Mouse (Mus musculus): Measurements from ENCODE around the gene Ninj2. TPM values are rescaled to one million over a fixed set of nuclear protein-coding genes. Genes with fewer than 3 reads are reported as not detected.

The Ninj2 gene
- total RNA-seq, 1 experiment, result 1.2 TPM

GRCm38 (mm10) chr6:120222669-120223068 is 129.5 kb downstream of the Ninj2 start:
- TF ChIP-seq ZC3H11A (IDR thresholded peaks at IDR 0.05; ENCODE audit: borderline replicate concordance, low read depth, low read length) (peak; percentile 81), HCFC1 (IDR thresholded peaks at IDR 0.05; ENCODE audit: borderline replicate concordance, insufficient read depth, low read length) (no peak)
- peaks cover 21% of the 10 kb centered on the region; the same call in 1 of the 2 replicates for H3K36me3 ChIP-seq (ENCODE audit: control insufficient read depth, insufficient read depth, low read length, poor library complexity, severe bottlenecking)

DNA sequence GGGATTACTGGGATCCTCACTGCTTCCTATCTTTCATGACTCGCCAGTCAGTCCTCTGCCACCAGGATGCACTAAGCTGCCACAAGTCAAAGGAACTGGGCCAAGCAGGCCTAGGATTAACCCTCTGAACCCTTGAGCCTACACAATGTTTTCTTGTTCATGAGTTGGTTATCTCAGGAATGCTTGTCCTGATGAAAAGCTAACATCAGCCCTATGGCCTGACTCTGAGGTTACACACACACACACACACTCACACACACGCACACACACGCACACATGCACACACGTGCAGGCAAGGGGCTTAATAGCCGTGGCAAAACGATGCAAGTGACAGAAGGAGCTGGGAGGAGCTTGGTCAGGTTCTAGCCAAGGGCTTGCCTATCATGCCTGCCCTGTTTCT is 132.2 kb downstream of the Ninj2 start:
- no peak overlapping the region for H3K4me3 ChIP-seq (ENCODE audit: insufficient read depth in 1 of 2, low read depth in 1 of 2, low read length in 2 of 2, poor library complexity in 1 of 2, severe bottlenecking in 1 of 2)
- peaks cover 1 to 12% of the 10 kb centered on the region in 2 experiments; a peak in 1 of 4 replicates for H3K4me1 ChIP-seq (ENCODE audit: control insufficient read depth in 2 of 2, insufficient read depth in 2 of 2, low read length in 2 of 2, poor library complexity in 1 of 2)
- H3K9me3 ChIP-seq (ENCODE audit: control insufficient read depth, insufficient read depth, low read depth, low read length), result no peaks in the 10 kb centered on the region
- H3K36me3 ChIP-seq (ENCODE audit: control insufficient read depth, insufficient read depth, low read length, poor library complexity, severe bottlenecking), result peaks cover 18% of the 10 kb centered on the region; the same call in 1 of the 2 replicates
- no peak overlapping the region for H3K27ac ChIP-seq (ENCODE audit: insufficient read depth, low read depth, low read length, poor library complexity, severe bottlenecking)
- no peak for TF ChIP-seq ZC3H11A (IDR thresholded peaks at IDR 0.05; ENCODE audit: borderline replicate concordance, low read depth, low read length)
- TF ChIP-seq HCFC1 (IDR thresholded peaks at IDR 0.05; ENCODE audit: borderline replicate concordance, insufficient read depth, low read length), result no peak
- no peak for TF ChIP-seq MAFK (IDR thresholded peaks at IDR 0.05; ENCODE audit: insufficient read depth, low read depth, low read length)
- no peak for TF ChIP-seq CHD2 (IDR thresholded peaks at IDR 0.05; ENCODE audit: low read depth, low read length)
- no peak for TF ChIP-seq ZNF384 (IDR thresholded peaks at IDR 0.05; ENCODE audit: low read depth, low read length)
- H3K9ac ChIP-seq (ENCODE audit: insufficient read depth, low read depth, low read length, poor library complexity, severe bottlenecking), result no peak overlapping the region
- in situ Hi-C loops (cut with MboI; ENCODE audit: low sequenced_read_pairs in 2 of 2, unreplicated experiment in 2 of 2), result no loop called here
- no peak for DNase-seq (ENCODE audit: low read depth, low spot score)

More at GRCm38 (mm10) chr6:120222669-120223068, 129.5 kb downstream of the Ninj2 start:
- H3K27ac ChIP-seq (ENCODE audit: insufficient read depth, low read depth, low read length, poor library complexity, severe bottlenecking), result no peak overlapping the region
- H3K4me1 ChIP-seq (ENCODE audit: control insufficient read depth in 2 of 2, insufficient read depth in 2 of 2, low read length in 2 of 2, poor library complexity in 1 of 2), result peaks cover 0 to 9% of the 10 kb centered on the region in 2 experiments; a peak in 1 of 4 replicates
- no peak overlapping the region for H3K9ac ChIP-seq (ENCODE audit: insufficient read depth, low read depth, low read length, poor library complexity, severe bottlenecking)
- in situ Hi-C loops (cut with MboI; ENCODE audit: low sequenced_read_pairs in 2 of 2, unreplicated experiment in 2 of 2), result loop anchor here in 1 of 2 experiments (5.0 kb wide), 1 partner anchor 75 kb away; no protein-coding TSS in a partner anchor
- no peak overlapping the region for H3K4me3 ChIP-seq (ENCODE audit: insufficient read depth in 1 of 2, low read depth in 1 of 2, low read length in 2 of 2, poor library complexity in 1 of 2, severe bottlenecking in 1 of 2)
- H3K9me3 ChIP-seq (ENCODE audit: control insufficient read depth, insufficient read depth, low read depth, low read length), result no peaks in the 10 kb centered on the region
- DNase-seq (ENCODE audit: low read depth, low spot score), result peak; percentile 77

GRCm38 (mm10) chr6:120227068-120227467 is 133.9 kb downstream of the Ninj2 start:
- Histone ChIP-seq H3K4me1 (ENCODE audit: control insufficient read depth in 2 of 2, insufficient read depth in 2 of 2, low read length in 2 of 2, poor library complexity in 1 of 2) (peaks cover 5 to 19% of the 10 kb centered on the region in 2 experiments; a peak in 3 of 4 replicates), H3K9ac (ENCODE audit: insufficient read depth, low read depth, low read length, poor library complexity, severe bottlenecking) (no peak overlapping the region), H3K27ac (ENCODE audit: insufficient read depth, low read depth, low read length, poor library complexity, severe bottlenecking) (no peak overlapping the region), H3K36me3 (ENCODE audit: control insufficient read depth, insufficient read depth, low read length, poor library complexity, severe bottlenecking) (peaks cover 14% of the 10 kb centered on the region; the same call in 1 of the 2 replicates), H3K4me3 (ENCODE audit: insufficient read depth in 1 of 2, low read depth in 1 of 2, low read length in 2 of 2, poor library complexity in 1 of 2, severe bottlenecking in 1 of 2) (no peak overlapping the region), H3K9me3 (ENCODE audit: control insufficient read depth, insufficient read depth, low read depth, low read length) (no peaks in the 10 kb centered on the region)
- in situ Hi-C loops (cut with MboI; ENCODE audit: low sequenced_read_pairs in 2 of 2, unreplicated experiment in 2 of 2), result no loop called here
- no peak for TF ChIP-seq MAFK (IDR thresholded peaks at IDR 0.05; ENCODE audit: insufficient read depth, low read depth, low read length)
- TF ChIP-seq CHD2 (IDR thresholded peaks at IDR 0.05; ENCODE audit: low read depth, low read length), result no peak
- TF ChIP-seq ZNF384 (IDR thresholded peaks at IDR 0.05; ENCODE audit: low read depth, low read length), result no peak
- TF ChIP-seq HCFC1 (IDR thresholded peaks at IDR 0.05; ENCODE audit: borderline replicate concordance, insufficient read depth, low read length), result no peak
- no peak for TF ChIP-seq ZC3H11A (IDR thresholded peaks at IDR 0.05; ENCODE audit: borderline replicate concordance, low read depth, low read length)
- no peak for DNase-seq (ENCODE audit: low read depth, low spot score)

DNA sequence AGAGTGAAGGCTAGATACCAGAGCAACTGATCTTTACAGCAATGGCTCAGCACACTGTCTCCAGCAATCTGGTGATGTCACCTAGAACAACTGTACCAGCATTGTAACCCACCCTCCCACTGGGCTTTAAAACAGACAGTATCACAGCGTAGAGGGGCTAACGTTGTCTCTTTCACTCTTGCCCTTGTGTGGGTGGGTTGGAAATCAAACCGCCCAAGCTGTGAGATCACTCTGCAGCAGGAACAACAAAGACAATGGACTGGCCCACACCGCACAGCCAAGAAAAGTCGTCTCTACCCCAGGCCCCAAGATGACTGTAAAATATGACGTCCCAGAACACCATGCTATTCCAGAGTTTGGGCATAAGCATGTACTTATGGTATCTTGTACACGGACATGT is 136.7 kb downstream of the Ninj2 start:
- DNase-seq (ENCODE audit: low read depth, low spot score), result no peak
- Histone ChIP-seq H3K9me3 (ENCODE audit: control insufficient read depth, insufficient read depth, low read depth, low read length) (no peaks in the 10 kb centered on the region), H3K4me1 (ENCODE audit: control insufficient read depth in 2 of 2, insufficient read depth in 2 of 2, low read length in 2 of 2, poor library complexity in 1 of 2) (peaks cover 6 to 24% of the 10 kb centered on the region in 2 experiments; a peak in 3 of 4 replicates), H3K36me3 (ENCODE audit: control insufficient read depth, insufficient read depth, low read length, poor library complexity, severe bottlenecking) (peaks cover 8% of the 10 kb centered on the region; the same call in 1 of the 2 replicates), H3K4me3 (ENCODE audit: insufficient read depth in 1 of 2, low read depth in 1 of 2, low read length in 2 of 2, poor library complexity in 1 of 2, severe bottlenecking in 1 of 2) (no peak overlapping the region), H3K27ac (ENCODE audit: insufficient read depth, low read depth, low read length, poor library complexity, severe bottlenecking) (0 out of 2 replicates have a peak overlapping the region, but pooled peaks have one; percentile 6), H3K9ac (ENCODE audit: insufficient read depth, low read depth, low read length, poor library complexity, severe bottlenecking) (no peak overlapping the region)
- TF ChIP-seq HCFC1 (IDR thresholded peaks at IDR 0.05; ENCODE audit: borderline replicate concordance, insufficient read depth, low read length), result no peak
- in situ Hi-C loops (cut with MboI; ENCODE audit: low sequenced_read_pairs in 2 of 2, unreplicated experiment in 2 of 2), result no loop called here

DNA sequence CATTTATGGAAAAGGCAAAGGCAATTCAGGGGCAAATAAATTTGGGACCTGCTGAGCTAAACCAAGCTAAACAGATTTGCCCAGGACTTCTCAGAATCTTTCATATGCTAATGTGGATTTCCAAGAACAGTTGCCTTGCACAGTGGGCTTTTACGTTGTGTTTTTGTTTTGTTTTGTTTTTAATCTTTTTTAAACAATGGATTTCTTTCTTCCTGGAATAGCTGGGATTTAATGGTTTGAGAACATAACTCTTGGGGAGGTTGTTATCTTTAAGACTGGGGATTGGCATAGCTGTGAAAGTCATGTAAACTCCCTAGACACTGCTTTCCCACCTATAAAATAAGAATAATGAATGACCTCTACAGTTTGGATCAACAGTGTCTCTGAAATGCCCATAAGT is 137.3 kb downstream of the Ninj2 start:
- peaks cover 8% of the 10 kb centered on the region; the same call in 1 of the 2 replicates for H3K36me3 ChIP-seq (ENCODE audit: control insufficient read depth, insufficient read depth, low read length, poor library complexity, severe bottlenecking)
- H3K9ac ChIP-seq (ENCODE audit: insufficient read depth, low read depth, low read length, poor library complexity, severe bottlenecking), result no peak overlapping the region
- no peak overlapping the region for H3K4me3 ChIP-seq (ENCODE audit: insufficient read depth in 1 of 2, low read depth in 1 of 2, low read length in 2 of 2, poor library complexity in 1 of 2, severe bottlenecking in 1 of 2)
- in situ Hi-C loops (cut with MboI; ENCODE audit: low sequenced_read_pairs in 2 of 2, unreplicated experiment in 2 of 2), result no loop called here
- H3K9me3 ChIP-seq (ENCODE audit: control insufficient read depth, insufficient read depth, low read depth, low read length), result no peaks in the 10 kb centered on the region
- no peak for TF ChIP-seq ZNF384 (IDR thresholded peaks at IDR 0.05; ENCODE audit: low read depth, low read length)
- TF ChIP-seq MAFK (IDR thresholded peaks at IDR 0.05; ENCODE audit: insufficient read depth, low read depth, low read length), result no peak
- TF ChIP-seq ZC3H11A (IDR thresholded peaks at IDR 0.05; ENCODE audit: borderline replicate concordance, low read depth, low read length), result no peak
- no peak for TF ChIP-seq HCFC1 (IDR thresholded peaks at IDR 0.05; ENCODE audit: borderline replicate concordance, insufficient read depth, low read length)
- TF ChIP-seq CHD2 (IDR thresholded peaks at IDR 0.05; ENCODE audit: low read depth, low read length), result no peak
- no peak for DNase-seq (ENCODE audit: low read depth, low spot score)
- no peak overlapping the region for H3K27ac ChIP-seq (ENCODE audit: insufficient read depth, low read depth, low read length, poor library complexity, severe bottlenecking)
- H3K4me1 ChIP-seq (ENCODE audit: control insufficient read depth in 2 of 2, insufficient read depth in 2 of 2, low read length in 2 of 2, poor library complexity in 1 of 2), result peaks cover 6 to 26% of the 10 kb centered on the region in 2 experiments; a peak in 3 of 4 replicates

Measured in ES-E14 (cell line).